Mouse (Mus musculus): ENCODE measurements around the gene Ell. TPM values are rescaled to one million over a fixed set of nuclear protein-coding genes. Genes with fewer than 3 reads are reported as not detected.

Ell gene
- total RNA-seq, 2 experiments from 2014 or later: 8.1 to 19.3 TPM

Other genes with a start within 250 kb of the Ell start
- gene Ddx49, start 237.0 kb upstream of the Ell start, total RNA-seq (2021): 10 to 100 TPM; 26.9 to 30.7 TPM
- 100 to 1,000 TPM; 113 to 119 TPM for gene Cope, start 236.9 kb upstream of the Ell start, total RNA-seq (2021)
- 10 to 100 TPM; 13.8 to 15.8 TPM for gene Cers1, start 223.7 kb upstream of the Ell start, total RNA-seq (2021)
- gene Gdf1, start 209.6 kb upstream of the Ell start, total RNA-seq (2021): 1 to 10 TPM in 1 of 2 experiments, under 1 TPM in 1; 0.72 to 2.5 TPM
- gene Upf1, start 186.2 kb upstream of the Ell start, total RNA-seq (2021): 10 to 100 TPM; 28.9 to 29.5 TPM
- 10 to 100 TPM in 1 of 2 experiments, 1 to 10 TPM in 1; 5.9 to 14.7 TPM for gene Comp, start 165.9 kb upstream of the Ell start, total RNA-seq (2021)
- 1 to 10 TPM; 6.1 to 6.4 TPM for gene Crtc1, start 99.9 kb upstream of the Ell start, total RNA-seq (2021)
- gene Klhl26, start 62.5 kb upstream of the Ell start, total RNA-seq (2021): 1 to 10 TPM; 4.9 to 6.1 TPM
- gene Tmem59l, start 52.1 kb upstream of the Ell start, total RNA-seq (2021): not detected
- 1 to 10 TPM; 1.7 to 3.8 TPM for gene Crlf1, start 46.3 kb upstream of the Ell start, total RNA-seq (2021)
- 100 to 1,000 TPM; 112 to 120 TPM for gene Rex1bd, start 32.7 kb upstream of the Ell start, total RNA-seq (2021)
- 100 to 1,000 TPM; 785 to 797 TPM for gene Uba52, start 28.7 kb upstream of the Ell start, total RNA-seq (2021)
- 100 to 1,000 TPM; 100 to 104 TPM for gene Fkbp8, start 11.7 kb upstream of the Ell start, total RNA-seq (2021)
- 10 to 100 TPM; 70.9 to 71.9 TPM for gene Kxd1, start 11.5 kb upstream of the Ell start, total RNA-seq (2021)
- 10 to 100 TPM in 1 of 2 experiments, 1 to 10 TPM in 1; 4.7 to 10.3 TPM for gene Isyna1, start 54.9 kb downstream of the Ell start, total RNA-seq (2021)
- gene Ssbp4, start 69.4 kb downstream of the Ell start, total RNA-seq (2021): 10 to 100 TPM; 15.4 to 20.0 TPM
- gene Lrrc25, start 76.7 kb downstream of the Ell start, total RNA-seq (2021): under 1 TPM; 0.54 to 0.56 TPM
- gene Gdf15, start 93.0 kb downstream of the Ell start, total RNA-seq (2021): under 1 TPM in 1 of 2 experiments, not detected in 1; 0.33 TPM
- gene Pgpep1, start 120.9 kb downstream of the Ell start, total RNA-seq (2021): 10 to 100 TPM; 18.6 to 22.6 TPM
- 10 to 100 TPM; 57.7 to 66.0 TPM for gene Lsm4, start 133.8 kb downstream of the Ell start, total RNA-seq (2021)
- 10 to 100 TPM; 54.5 to 68.6 TPM for gene Jund, start 159.5 kb downstream of the Ell start, total RNA-seq (2021)
- gene Iqcn, start 164.0 kb downstream of the Ell start, total RNA-seq (2021): not detected
- gene Gm3336, start 179.1 kb downstream of the Ell start, total RNA-seq (2021): not detected
- 1 to 10 TPM; 1.6 to 2.3 TPM for gene Pde4c, start 184.3 kb downstream of the Ell start, total RNA-seq (2021)
- gene Rab3a, start 215.2 kb downstream of the Ell start, total RNA-seq (2021): 10 to 100 TPM; 40.0 to 40.4 TPM
- 10 to 100 TPM; 19.6 to 25.6 TPM for gene Mpv17l2, start 221.5 kb downstream of the Ell start, total RNA-seq (2021)
- 10 to 100 TPM; 13.1 to 18.7 TPM for gene Pik3r2, start 237.3 kb downstream of the Ell start, total RNA-seq (2021)